Mouse (Mus musculus): ENCODE measurements around the gene Klra1. TPM values are rescaled to one million over a fixed set of nuclear protein-coding genes. Genes with fewer than 3 reads are reported as not detected.

Klra1 gene
- total and polyA plus RNA-seq, 2 experiments from 2014 or later: not detected

DNA sequence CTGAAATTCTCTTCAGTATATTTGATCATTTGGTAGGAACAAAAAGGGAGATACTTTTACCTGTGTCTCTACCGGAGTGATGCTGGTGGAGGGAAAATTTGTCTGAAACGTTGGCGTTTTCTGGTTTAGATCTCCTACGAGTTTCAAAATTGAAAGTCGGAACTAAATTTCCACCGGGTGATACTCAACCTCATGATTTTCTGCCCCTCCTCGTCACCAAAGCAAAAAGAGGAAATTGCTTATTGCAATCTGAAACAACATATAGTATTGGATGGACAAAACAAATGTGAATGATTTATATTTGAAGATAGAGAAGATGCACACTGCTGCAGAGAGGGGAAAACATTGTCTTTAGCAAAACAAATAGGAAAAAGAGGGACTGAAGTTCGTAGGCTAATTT, 49.3 kb downstream of the Klra1 start, which contains the start of gene Klra3:
Gene Klra3 (minus strand): TSS at position 164 of the 400 bp plus-strand sequence.
- DNase-seq (ENCODE audit: low spot score) (no peak), ATAC-seq (ENCODE audit: low FRiP score) (no peak)
- Histone ChIP-seq H3K27me3 (ENCODE audit: insufficient read depth, low read length) (no peaks in the 10 kb centered on the region), H3K4me1 (ENCODE audit: insufficient read depth, low read length) (no peaks in the 10 kb centered on the region), H3K36me3 (ENCODE audit: insufficient read depth, low read length) (no peaks in the 10 kb centered on the region), H3K27ac (ENCODE audit: low read depth, low read length) (no peak within 1 kb of the TSS), H3K4me2 (ENCODE audit: low read depth, low read length, poor library complexity, severe bottlenecking) (no peak within 1 kb of the TSS), H3K4me3 (ENCODE audit: low read depth, low read length) (no peak within 1 kb of the TSS), H3K9me3 (ENCODE audit: low read length) (no peaks in the 10 kb centered on the region), H3K9ac (replicated peaks; ENCODE audit: low read length, poor library complexity, severe bottlenecking) (no peak within 1 kb of the TSS)
- 82% methylated on average over 8 of the region's 8 CpGs for WGBS
- TF ChIP-seq CTCF (IDR thresholded peaks at IDR 0.05): no peak

Other genes with a start within 250 kb of the Klra1 start
- gene Klra9, start 193.8 kb downstream of the Klra1 start, total RNA-seq (2014; rRNA removed): not detected in 2 replicates
- gene Klra9, start 193.8 kb downstream of the Klra1 start, polyA plus RNA-seq (2015; fragmentation: Nextera tagmentation; extraction: Ambion mirVana): not detected in 2 replicates
- gene Klra7, start 153.6 kb downstream of the Klra1 start, total RNA-seq (2014; rRNA removed): not detected in 2 replicates
- gene Klra7, start 153.6 kb downstream of the Klra1 start, polyA plus RNA-seq (2015; fragmentation: Nextera tagmentation; extraction: Ambion mirVana): not detected in 2 replicates
- not detected in 2 replicates for gene Klra10, start 104.9 kb downstream of the Klra1 start, total RNA-seq (2014; rRNA removed)
- not detected in 2 replicates for gene Klra10, start 104.9 kb downstream of the Klra1 start, polyA plus RNA-seq (2015; fragmentation: Nextera tagmentation; extraction: Ambion mirVana)
- gene Klra3, start 49.3 kb downstream of the Klra1 start, total RNA-seq (2014; rRNA removed): not detected in 2 replicates
- gene Klra3, start 49.3 kb downstream of the Klra1 start, polyA plus RNA-seq (2015; fragmentation: Nextera tagmentation; extraction: Ambion mirVana): not detected in 2 replicates

All from midbrain, postnatal 0 days (tissue).